Mouse (Mus musculus) heart, embryonic 14.5 days (tissue): ENCODE measurements around the gene U2surp. TPM values are rescaled to one million over a fixed set of nuclear protein-coding genes. Genes with fewer than 3 reads are reported as not detected.

Experiments used
- ATAC-seq: fragments of 200-750 bp; cut with Nextera tagmentation; 2 replicates; pipeline ENCODE4 v1.8.0; 2017; ENCODE audit warnings: low read depth, moderate TSS enrichment; ENCODE audit not compliant: insufficient number of reproducible peaks, insufficient read depth, low FRiP score
- H3K27ac ChIP-seq, 2 experiments: fragments of 200-500 bp in 1 of 2; fragments of 300-500 bp in 1 of 2; sonication (generic) in 1 of 2; replicated peaks in 1 of 2; 2 replicates each; pipeline ENCODE4 v1.5.1; 2012 to 2014; ENCODE audit warnings: low read depth in 2 of 2, low read length in 2 of 2, control low read depth in 1 of 2, mild to moderate bottlenecking in 1 of 2, mixed read lengths in 1 of 2; ENCODE audit not compliant: control insufficient read depth in 1 of 2, insufficient read depth in 1 of 2
- H3K27me3 ChIP-seq: fragments of 300-500 bp; sonication (generic); 2 replicates; pipeline ENCODE4 v1.6.1; 2014; ENCODE audit warnings: mild to moderate bottlenecking, low read length, control low read depth; ENCODE audit not compliant: control insufficient read depth, insufficient read depth
- H3K36me3 ChIP-seq: fragments of 300-500 bp; sonication (generic); 2 replicates; pipeline ENCODE4 v1.6.1; 2014; ENCODE audit warnings: mild to moderate bottlenecking, control low read depth, low read length, mixed read lengths; ENCODE audit not compliant: control insufficient read depth, insufficient read depth
- H3K4me1 ChIP-seq, 2 experiments: fragments of 200-500 bp in 1 of 2; fragments of 300-500 bp in 1 of 2; sonication (generic) in 1 of 2; 2 replicates each; pipeline ENCODE4 v1.6.1; 2012 to 2014; ENCODE audit warnings: low read length in 2 of 2, control low read depth in 1 of 2, mixed read lengths in 1 of 2; ENCODE audit not compliant: control insufficient read depth in 2 of 2, insufficient read depth in 2 of 2
- H3K4me2 ChIP-seq: fragments of 300-500 bp; sonication (generic); 2 replicates; pipeline ENCODE4 v1.6.1; 2014; ENCODE audit warnings: mild to moderate bottlenecking, low read length
- H3K4me3 ChIP-seq, 2 experiments: fragments of 200-500 bp in 1 of 2; fragments of 300-500 bp in 1 of 2; sonication (generic) in 1 of 2; 2 replicates each; pipeline ENCODE4 v1.5.1; 2012 to 2014; ENCODE audit warnings: low read length in 2 of 2, mild to moderate bottlenecking in 2 of 2, control low read depth in 1 of 2, low read depth in 1 of 2, moderate library complexity in 1 of 2; ENCODE audit not compliant: control insufficient read depth in 1 of 2, insufficient read depth in 1 of 2
- H3K9ac ChIP-seq: fragments of 300-500 bp; sonication (generic); 2 replicates; pipeline ENCODE4 v1.6.1; 2014; ENCODE audit warnings: mild to moderate bottlenecking, low read length
- H3K9me3 ChIP-seq: fragments of 300-500 bp; sonication (generic); 2 replicates; pipeline ENCODE4 v1.6.1; 2016; ENCODE audit warnings: low read length, control low read depth; ENCODE audit not compliant: control insufficient read depth
- WGBS: fragments of 180-500 bp; shearing (Covaris S2); extraction: QIAGEN DNeasy Blood & Tissue Kit; methylation state at CpG from one replicate; pipeline ENCODE4 v1.1.7; 2014; 5-methylcytosine and 5-hydroxymethylcytosine counted together
- polyA plus RNA-seq: library from polyadenylated mRNA; unstranded; fragments of >200 nt; fragmentation: Nextera tagmentation; extraction: Ambion mirVana; gene quantifications from 2 replicates; pipeline ENCODE4 v1.2.1, GENCODE M21; 2014

U2surp gene
- polyA plus RNA-seq, 1 experiment from 2014 or later, result 77.6 TPM

GRCm38 (mm10) chr9:95544598-95544997 lies 32.8 kb upstream of the U2surp start:
- 89% methylated on average over 4 of the region's 4 CpGs for WGBS
- no peak overlapping the region for H3K9ac ChIP-seq
- ATAC-seq, result no peak
- no peak overlapping the region for H3K4me3 ChIP-seq
- no peaks in the 10 kb centered on the region for H3K27me3 ChIP-seq
- H3K4me1 ChIP-seq, result peaks cover 0 to 2% of the 10 kb centered on the region in 2 experiments; a peak in 3 of 4 replicates
- no peak overlapping the region for H3K4me2 ChIP-seq
- H3K36me3 ChIP-seq, result no peaks in the 10 kb centered on the region
- no peaks in the 10 kb centered on the region for H3K9me3 ChIP-seq
- H3K27ac ChIP-seq, result no peak overlapping the region

GRCm38 (mm10) chr9:95542475-95542874 lies 30.7 kb upstream of the U2surp start:
- no peaks in the 10 kb centered on the region for H3K36me3 ChIP-seq
- no peak overlapping the region for H3K27ac ChIP-seq
- no peaks in the 10 kb centered on the region for H3K27me3 ChIP-seq
- no peak overlapping the region for H3K4me2 ChIP-seq
- H3K9me3 ChIP-seq, result no peaks in the 10 kb centered on the region
- no peak for ATAC-seq
- no peaks in the 10 kb centered on the region for H3K4me1 ChIP-seq
- no peak overlapping the region for H3K9ac ChIP-seq
- H3K4me3 ChIP-seq, result no peak overlapping the region
- 80% methylated on average over 6 of the region's 6 CpGs for WGBS

GRCm38 (mm10) chr9:95541650-95542432 lies 30.0 kb upstream of the U2surp start:
- WGBS, result 81% methylated on average over 15 of the region's 15 CpGs
- no peaks in the 10 kb centered on the region for H3K4me1 ChIP-seq
- no peak for ATAC-seq

GRCm38 (mm10) chr9:95541208-95541607 lies 29.4 kb upstream of the U2surp start:
- H3K27me3 ChIP-seq, result no peaks in the 10 kb centered on the region
- no peak for ATAC-seq
- H3K9me3 ChIP-seq, result no peaks in the 10 kb centered on the region
- no peaks in the 10 kb centered on the region for H3K4me1 ChIP-seq
- H3K36me3 ChIP-seq, result no peaks in the 10 kb centered on the region
- no peak overlapping the region for H3K4me3 ChIP-seq
- no peak overlapping the region for H3K4me2 ChIP-seq
- no peak overlapping the region for H3K9ac ChIP-seq
- no peak overlapping the region for H3K27ac ChIP-seq

More at GRCm38 (mm10) chr9:95541650-95542432, 30.0 kb upstream of the U2surp start:
- Histone ChIP-seq H3K27me3 (no peaks in the 10 kb centered on the region), H3K4me3 (no peak overlapping the region), H3K4me2 (no peak overlapping the region), H3K9me3 (no peaks in the 10 kb centered on the region), H3K27ac (no peak overlapping the region), H3K9ac (no peak overlapping the region), H3K36me3 (no peaks in the 10 kb centered on the region)

- H3K4me1 ChIP-seq, result no peaks in the 10 kb centered on the region
- no peak for ATAC-seq
- no peak overlapping the region for H3K4me2 ChIP-seq
- H3K9ac ChIP-seq, result no peak overlapping the region
- H3K4me3 ChIP-seq, result no peak overlapping the region
- H3K9me3 ChIP-seq, result no peaks in the 10 kb centered on the region
- H3K27ac ChIP-seq, result no peak overlapping the region
- H3K36me3 ChIP-seq, result no peaks in the 10 kb centered on the region
- WGBS, result 57% methylated on average over 4 of the region's 4 CpGs
- H3K27me3 ChIP-seq, result no peaks in the 10 kb centered on the region
Measured at GRCm38 (mm10) chr9:95540487-95540886, 28.7 kb upstream of the U2surp start.

- H3K4me3 ChIP-seq, result no peak overlapping the region
- no peak for ATAC-seq
- no peaks in the 10 kb centered on the region for H3K4me1 ChIP-seq
- H3K9ac ChIP-seq, result no peak overlapping the region
- no peak overlapping the region for H3K4me2 ChIP-seq
- H3K27me3 ChIP-seq, result no peaks in the 10 kb centered on the region
- no peaks in the 10 kb centered on the region for H3K36me3 ChIP-seq
- H3K27ac ChIP-seq, result no peak overlapping the region
- 51% methylated on average over 2 of the region's 2 CpGs for WGBS
- H3K9me3 ChIP-seq, result no peaks in the 10 kb centered on the region
Measured at GRCm38 (mm10) chr9:95539176-95539800, 27.5 kb upstream of the U2surp start.

- H3K27ac ChIP-seq, result no peak overlapping the region
- no peak overlapping the region for H3K4me3 ChIP-seq
- 33% methylated on average over 6 of the region's 6 CpGs for WGBS
- H3K9me3 ChIP-seq, result no peaks in the 10 kb centered on the region
- no peak for ATAC-seq
- no peak overlapping the region for H3K4me2 ChIP-seq
- H3K36me3 ChIP-seq, result no peaks in the 10 kb centered on the region
- no peak overlapping the region for H3K9ac ChIP-seq
- H3K27me3 ChIP-seq, result no peaks in the 10 kb centered on the region
- no peaks in the 10 kb centered on the region for H3K4me1 ChIP-seq
Measured at GRCm38 (mm10) chr9:95533817-95534216, 22.0 kb upstream of the U2surp start.
